ENCODE assay signal across 24 mouse cellular contexts in genomic region chr6:134867325-134867724, GRCm38 (mm10). TPM values are rescaled to one million over a fixed set of nuclear protein-coding genes. Genes with fewer than 3 reads are reported as not detected.
DNase-seq lines count a peak whose midpoint lies in the region; ATAC-seq and TF ChIP-seq lines count a peak whose summit lies in the region.
"Had no signal": no experiment of that assay in that cellular context is flagged by ENCODE, and none has a peak within 500 bp of the region (broad histone marks: within the 10 kb centered on the region; RNA-seq: fewer than 3 reads in every experiment).

No protein-coding gene starts in this region.

- peaks cover 19% of the 10 kb centered on the region for H3K36me3 ChIP-seq in hindbrain, postnatal 0 days (ENCODE audit: insufficient read depth, low read length)
- peaks cover 50% of the 10 kb centered on the region for H3K36me3 ChIP-seq in hindbrain, embryonic 12.5 days
- peaks cover 37% of the 10 kb centered on the region for H3K36me3 ChIP-seq in E14TG2a.4 (ENCODE audit: insufficient read depth, low read length)
- peaks cover 24% of the 10 kb centered on the region for H3K36me3 ChIP-seq in liver, embryonic 12.5 days

- 92% methylated on average over 3 of the region's 3 CpGs for WGBS in hindbrain, postnatal 0 days
- WGBS in hindbrain, embryonic 12.5 days = 92% methylated on average over 3 of the region's 3 CpGs
- 82% methylated on average over 3 of the region's 3 CpGs for WGBS in liver, embryonic 12.5 days (ENCODE audit: insufficient replicate concordance)

- TF ChIP-seq CTCF in hindbrain, postnatal 0 days (IDR thresholded peaks at IDR 0.05; ENCODE audit: low read depth) = 0 out of 2 replicates have a peak, but pooled peaks have one; percentile 4
- peak; percentile 74 for TF ChIP-seq CTCF in E14TG2a.4 (conservative IDR thresholded peaks at IDR 0.05; ENCODE audit: low read length)

- H3K9ac ChIP-seq in hindbrain, postnatal 0 days (replicated peaks; ENCODE audit: low read length) = no peak overlapping the region
- no peak overlapping the region for H3K9ac ChIP-seq in hindbrain, embryonic 12.5 days
- H3K9ac ChIP-seq in liver, embryonic 12.5 days = no peak overlapping the region
- H3K9ac ChIP-seq: embryonic facial prominence, embryonic 15.5 days; forebrain, postnatal 0 days; kidney, embryonic 15.5 days; neural tube, embryonic 12.5 days had no signal

- no peak for DNase-seq in hindbrain, postnatal 0 days (ENCODE audit: low spot score)
- DNase-seq in R1 (ENCODE audit: low read depth, low spot score) = peak; percentile 75
- DNase-seq in left cerebral cortex, adult 11 months (ENCODE audit: low spot score) = no peak
- DNase-seq: adrenal gland, adult 8-10 months; B cell, adult 2 months; cerebellum, adult 11-12 months; cerebellum, postnatal 14 days; embryo, embryonic 11 days; forebrain, postnatal 0 days; layer of hippocampus, postnatal 36 days; lung, adult 2 months; lung, postnatal 36 days; thymus, postnatal 4 days had no signal

- H3K27me3 ChIP-seq in hindbrain, postnatal 0 days (ENCODE audit: insufficient read depth, low read length) = no peaks in the 10 kb centered on the region
- H3K27me3 ChIP-seq in hindbrain, embryonic 12.5 days = no peaks in the 10 kb centered on the region
- H3K27me3 ChIP-seq in E14TG2a.4 (ENCODE audit: insufficient read depth, low read length) = no peaks in the 10 kb centered on the region
- H3K27me3 ChIP-seq in liver, embryonic 12.5 days (replicated peaks) = no peaks in the 10 kb centered on the region
- H3K27me3 ChIP-seq: embryonic facial prominence, embryonic 15.5 days; kidney, embryonic 15.5 days; neural tube, embryonic 12.5 days had no signal

- H3K4me1 ChIP-seq in hindbrain, postnatal 0 days (ENCODE audit: insufficient read depth, low read length) = peaks cover 4% of the 10 kb centered on the region
- H3K4me1 ChIP-seq in hindbrain, embryonic 12.5 days = peaks cover 5% of the 10 kb centered on the region
- peaks cover 22% of the 10 kb centered on the region for H3K4me1 ChIP-seq in E14TG2a.4 (replicated peaks; ENCODE audit: low read depth, low read length)
- peaks cover 35% of the 10 kb centered on the region for H3K4me1 ChIP-seq in liver, embryonic 12.5 days

- H3K27ac ChIP-seq in hindbrain, postnatal 0 days = no peak overlapping the region
- H3K27ac ChIP-seq in hindbrain, embryonic 12.5 days = no peak overlapping the region
- H3K27ac ChIP-seq in liver, embryonic 12.5 days = no peak overlapping the region
- H3K27ac ChIP-seq: embryonic facial prominence, embryonic 15.5 days; heart, embryonic 10.5 days; kidney, embryonic 15.5 days; limb, embryonic 10.5 days; midbrain, embryonic 10.5 days; neural tube, embryonic 12.5 days had no signal

- ATAC-seq in hindbrain, postnatal 0 days = no peak
- no peak for ATAC-seq in hindbrain, embryonic 12.5 days (ENCODE audit: low FRiP score)
- ATAC-seq in inflammation-experienced regulatory T-cells, adult 6 months = peak; percentile 58
- no peak for ATAC-seq in liver, embryonic 12.5 days
- no peak for ATAC-seq in megakaryocyte-erythroid progenitor cell, adult 5-6 weeks (replicated peaks; ENCODE audit: low FRiP score, low TSS enrichment, poor library complexity, severe bottlenecking)
- ATAC-seq: forebrain, postnatal 0 days had no signal

- H3K9me3 ChIP-seq in hindbrain, postnatal 0 days (ENCODE audit: low read length) = no peaks in the 10 kb centered on the region
- H3K9me3 ChIP-seq in hindbrain, embryonic 12.5 days (replicated peaks) = no peaks in the 10 kb centered on the region
- H3K9me3 ChIP-seq in E14TG2a.4 (ENCODE audit: low read length) = no peaks in the 10 kb centered on the region
- H3K9me3 ChIP-seq in liver, embryonic 12.5 days (replicated peaks) = no peaks in the 10 kb centered on the region
- H3K9me3 ChIP-seq: embryonic facial prominence, embryonic 15.5 days; heart, embryonic 10.5 days; kidney, embryonic 15.5 days; limb, embryonic 10.5 days; neural tube, embryonic 12.5 days had no signal

- no peak overlapping the region for H3K4me2 ChIP-seq in hindbrain, postnatal 0 days (ENCODE audit: low read depth, low read length)
- no peak overlapping the region for H3K4me2 ChIP-seq in hindbrain, embryonic 12.5 days (replicated peaks)
- no peak overlapping the region for H3K4me2 ChIP-seq in liver, embryonic 12.5 days
- H3K4me2 ChIP-seq: embryonic facial prominence, embryonic 15.5 days; kidney, embryonic 15.5 days; neural tube, embryonic 12.5 days had no signal

- H3K4me3 ChIP-seq in hindbrain, postnatal 0 days (ENCODE audit: low read length) = no peak overlapping the region
- no peak overlapping the region for H3K4me3 ChIP-seq in hindbrain, embryonic 12.5 days
- no peak overlapping the region for H3K4me3 ChIP-seq in E14TG2a.4 (replicated peaks; ENCODE audit: low read length)
- H3K4me3 ChIP-seq in liver, embryonic 12.5 days = no peak overlapping the region
- H3K4me3 ChIP-seq: embryonic facial prominence, embryonic 15.5 days; heart, embryonic 10.5 days; kidney, embryonic 15.5 days; limb, embryonic 10.5 days; midbrain, embryonic 10.5 days; neural tube, embryonic 12.5 days had no signal

RNA-seq across cellular contexts. Expression of gene Gpr19, which starts 31.1 kb away (rescaled TPM):
- total RNA-seq in hindbrain, postnatal 0 days (2014; rRNA removed) = 33.2 and 43.7 TPM in 2 replicates
- 33.7 and 33.9 TPM in 2 replicates for polyA plus RNA-seq in hindbrain, postnatal 0 days (2015; fragmentation: Nextera tagmentation; extraction: Ambion mirVana)
- 31.3 and 31.8 TPM in 2 replicates for polyA plus RNA-seq in hindbrain, embryonic 12.5 days (2016; fragmentation: Nextera tagmentation; extraction: Ambion mirVana)
- 1 to 10 TPM; 5.7 to 9.1 (median 6.8) TPM for polyA plus RNA-seq in inflammation-experienced regulatory T-cells, adult 6 months (2017; shearing (Covaris generic))
- 7.1 and 8.4 TPM in 2 replicates for polyA plus RNA-seq in liver, embryonic 12.5 days (2016; fragmentation: Nextera tagmentation; extraction: Ambion mirVana)
- total RNA-seq in megakaryocyte-erythroid progenitor cell, adult 5-6 weeks (2014; fragmentation: Nextera tagmentation) = 6.5 and 6.9 TPM in 2 replicates
- 4.5 and 7.0 TPM in 2 replicates for total RNA-seq in megakaryocyte-erythroid progenitor cell, adult 5-6 weeks (2017)

RNA-seq across cellular contexts. Expression of gene Crebl2, which starts 37.4 kb away (rescaled TPM):
- total RNA-seq in hindbrain, postnatal 0 days (2014; rRNA removed) = 2.7 and 4.4 TPM in 2 replicates
- polyA plus RNA-seq in hindbrain, postnatal 0 days (2015; fragmentation: Nextera tagmentation; extraction: Ambion mirVana) = 2.6 and 3.6 TPM in 2 replicates
- 2.8 and 3.0 TPM in 2 replicates for polyA plus RNA-seq in hindbrain, embryonic 12.5 days (2016; fragmentation: Nextera tagmentation; extraction: Ambion mirVana)
- 10 to 100 TPM; 20.4 to 46.1 (median 45.3) TPM for polyA plus RNA-seq in inflammation-experienced regulatory T-cells, adult 6 months (2017; shearing (Covaris generic))
- 1.2 and 1.8 TPM in 2 replicates for polyA plus RNA-seq in liver, embryonic 12.5 days (2016; fragmentation: Nextera tagmentation; extraction: Ambion mirVana)
- total RNA-seq in megakaryocyte-erythroid progenitor cell, adult 5-6 weeks (2014; fragmentation: Nextera tagmentation) = 6.2 and 11.7 TPM in 2 replicates
- 10.4 and 12.9 TPM in 2 replicates for total RNA-seq in megakaryocyte-erythroid progenitor cell, adult 5-6 weeks (2017)

RNA-seq across cellular contexts. Expression of gene Cdkn1b, which starts 52.9 kb away (rescaled TPM):
- 33.2 and 44.7 TPM in 2 replicates for total RNA-seq in hindbrain, postnatal 0 days (2014; rRNA removed)
- 26.3 and 30.2 TPM in 2 replicates for polyA plus RNA-seq in hindbrain, postnatal 0 days (2015; fragmentation: Nextera tagmentation; extraction: Ambion mirVana)
- 24.9 and 25.7 TPM in 2 replicates for polyA plus RNA-seq in hindbrain, embryonic 12.5 days (2016; fragmentation: Nextera tagmentation; extraction: Ambion mirVana)
- polyA plus RNA-seq in inflammation-experienced regulatory T-cells, adult 6 months (2017; shearing (Covaris generic)) = 10 to 100 TPM; 29.4 to 55.7 (median 51.9) TPM
- 9.5 and 9.9 TPM in 2 replicates for polyA plus RNA-seq in liver, embryonic 12.5 days (2016; fragmentation: Nextera tagmentation; extraction: Ambion mirVana)
- 17.2 and 22.1 TPM in 2 replicates for total RNA-seq in megakaryocyte-erythroid progenitor cell, adult 5-6 weeks (2014; fragmentation: Nextera tagmentation)
- total RNA-seq in megakaryocyte-erythroid progenitor cell, adult 5-6 weeks (2017) = 34.9 and 49.3 TPM in 2 replicates
